Mouse (Mus musculus) cerebellum, postnatal 4 days (tissue): ENCODE measurements around the gene Bcar3.
A peak's percentile ranks its signal among the peaks of the same experiment; 100 is the strongest.

Experiments used
- DNase-seq, 2 experiments: peaks; one replicate each; pipeline ENCODE4 v3.0.0; 2022; ENCODE audit warnings: low spot score in 2 of 2, mixed read lengths in 1 of 2

Gene Bcar3

DNA sequence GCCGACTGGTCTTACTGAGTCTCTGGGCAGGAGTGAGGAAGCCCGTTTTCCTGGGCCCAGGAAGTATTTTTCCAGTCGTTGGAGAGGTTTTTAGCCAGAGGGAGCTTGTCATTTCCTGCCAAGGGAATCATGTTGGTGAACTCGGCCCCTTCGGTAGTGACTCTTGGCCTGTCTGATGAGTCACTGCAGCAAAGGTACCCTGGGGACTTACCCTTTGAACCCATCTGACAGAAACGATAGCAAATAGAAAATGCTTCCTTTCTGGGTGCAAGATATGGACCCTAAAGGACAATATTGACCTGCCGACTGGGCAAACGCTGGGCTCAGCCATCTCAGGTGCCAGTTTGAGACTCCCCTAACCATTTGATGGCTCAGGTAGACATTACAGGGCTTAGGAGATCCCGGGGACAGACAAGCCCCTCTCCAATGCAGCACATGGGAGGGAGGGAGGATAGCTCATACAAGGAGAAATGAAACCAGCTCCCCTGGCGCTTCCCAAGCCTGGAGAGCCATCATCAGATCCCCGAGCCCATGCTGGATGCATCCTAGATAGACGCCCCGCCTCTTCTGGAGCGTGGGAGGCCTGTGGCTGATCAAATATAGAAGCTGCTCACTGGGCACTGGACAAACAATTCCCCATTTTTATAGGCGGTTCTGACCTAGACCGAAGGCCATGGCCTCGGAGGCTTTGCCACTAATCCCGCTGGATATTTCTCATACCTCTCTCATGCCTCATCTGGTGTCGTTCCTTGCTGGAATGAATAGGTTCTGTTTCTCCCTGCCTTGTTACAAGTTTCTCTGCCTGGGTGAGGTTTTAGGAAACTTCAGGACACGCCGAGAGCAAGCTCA lies 188.2 kb downstream of the Bcar3 start:
- no peak for DNase-seq

DNA sequence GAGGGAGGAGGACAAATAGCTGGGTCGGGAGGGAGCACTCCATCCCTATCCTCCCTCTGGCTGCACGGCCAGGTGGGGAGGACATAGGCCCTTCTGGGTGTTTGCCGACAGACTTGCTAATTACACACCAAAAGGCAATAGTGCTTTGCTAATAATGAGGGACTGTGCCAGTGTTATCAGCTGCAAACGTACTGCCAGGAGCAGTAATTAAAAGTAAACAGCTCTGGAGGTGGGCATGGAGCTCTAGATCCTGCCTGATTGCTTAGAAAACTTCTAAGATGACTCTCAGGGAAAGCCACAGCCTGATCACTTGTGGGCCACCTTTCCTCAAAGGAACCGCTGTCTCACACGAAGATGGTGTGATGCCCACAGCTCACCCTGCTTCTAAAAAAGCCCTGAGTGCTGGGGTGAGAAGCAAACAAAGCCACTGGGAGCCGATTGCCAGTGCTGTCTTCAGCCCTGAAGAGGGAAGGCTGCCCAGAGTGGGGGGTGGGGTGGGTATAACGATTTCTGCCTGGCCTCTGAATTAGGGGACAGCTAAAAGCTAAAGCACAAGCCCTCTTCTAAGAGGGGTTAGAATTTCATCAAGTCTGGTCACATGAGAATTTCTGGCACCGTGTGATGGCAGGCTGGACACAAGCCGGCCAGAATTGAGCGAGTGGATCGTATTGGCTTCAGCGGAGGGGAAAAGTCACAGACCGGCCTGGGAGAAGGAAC lies 189.3 kb downstream of the Bcar3 start:
- peak; percentile 26 to 53 for DNase-seq

DNA sequence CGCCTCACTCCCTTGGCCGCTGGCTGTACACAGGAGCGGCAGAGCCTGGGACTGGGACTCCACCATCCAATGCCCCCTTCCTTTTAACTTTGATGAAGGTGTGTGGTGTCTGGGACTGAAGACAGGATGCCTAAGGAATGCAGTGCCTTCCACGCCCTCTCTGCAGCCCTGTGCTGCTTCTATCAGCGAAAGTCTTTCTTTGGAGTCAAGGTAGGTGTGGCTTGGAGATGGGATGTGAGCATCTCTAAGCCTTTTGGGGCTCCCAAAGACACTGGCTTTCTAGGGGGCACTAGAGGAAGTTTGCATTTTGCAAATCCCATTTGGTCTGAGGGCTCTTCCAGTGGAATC lies 189.8 kb downstream of the Bcar3 start:
- DNase-seq, result no peak

DNA sequence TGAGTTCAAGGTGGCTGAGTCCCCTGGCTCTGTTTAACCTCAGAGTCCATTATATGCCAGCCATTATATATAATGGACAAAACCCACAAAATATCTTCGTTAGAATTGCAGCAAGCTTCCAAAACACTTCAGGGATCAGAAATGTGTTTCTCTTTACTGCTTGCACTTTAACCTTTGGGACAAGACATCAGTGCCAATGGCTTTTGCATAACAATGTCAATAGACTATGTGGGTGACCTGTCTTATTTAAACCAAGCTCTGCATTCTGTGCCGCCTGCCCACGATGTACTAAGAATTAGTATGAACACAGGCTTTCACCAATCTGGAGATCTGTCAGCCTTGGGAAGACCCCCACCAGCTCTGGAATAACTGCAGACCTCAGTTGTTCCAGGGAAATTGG lies 190.4 kb downstream of the Bcar3 start:
- DNase-seq, result no peak

DNA sequence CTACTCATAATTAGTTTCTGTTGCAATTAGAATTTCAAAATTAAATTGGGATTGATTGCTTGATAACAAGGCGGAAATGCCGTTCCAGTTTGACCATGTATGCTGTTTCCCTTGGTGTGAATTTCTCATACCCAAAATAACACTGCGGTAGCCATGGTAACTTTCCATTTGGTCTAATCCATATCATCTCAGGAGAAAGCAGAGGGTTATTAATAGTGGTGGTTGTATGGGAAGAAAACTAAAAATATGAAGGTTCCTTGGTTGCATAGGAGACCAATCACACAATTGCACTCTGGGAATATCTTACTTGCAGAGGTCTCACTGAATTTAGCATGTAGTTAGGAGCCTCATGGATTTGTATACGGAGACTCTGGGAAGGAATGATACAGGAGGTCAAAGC lies 191.8 kb downstream of the Bcar3 start:
- no peak for DNase-seq

DNA sequence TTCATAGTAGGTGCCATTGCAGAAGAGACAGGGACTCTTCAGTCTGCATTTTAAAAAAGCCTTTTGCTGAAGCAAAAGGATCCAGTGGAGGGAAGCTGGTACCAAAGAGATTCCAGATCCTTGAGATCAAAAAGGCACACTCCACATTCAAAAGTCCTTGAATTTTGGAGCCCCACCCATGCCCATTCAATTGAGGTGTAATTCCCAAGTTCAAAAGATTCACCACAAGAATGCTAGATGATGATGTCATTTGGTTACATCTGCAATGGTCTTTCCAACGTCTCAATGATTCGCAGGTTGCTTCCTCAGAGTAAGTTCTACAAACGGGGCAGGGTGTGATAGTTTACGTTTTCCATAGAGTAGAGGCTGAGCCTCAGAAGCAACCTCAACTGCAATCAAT lies 192.3 kb downstream of the Bcar3 start:
- DNase-seq, result no peak

DNA sequence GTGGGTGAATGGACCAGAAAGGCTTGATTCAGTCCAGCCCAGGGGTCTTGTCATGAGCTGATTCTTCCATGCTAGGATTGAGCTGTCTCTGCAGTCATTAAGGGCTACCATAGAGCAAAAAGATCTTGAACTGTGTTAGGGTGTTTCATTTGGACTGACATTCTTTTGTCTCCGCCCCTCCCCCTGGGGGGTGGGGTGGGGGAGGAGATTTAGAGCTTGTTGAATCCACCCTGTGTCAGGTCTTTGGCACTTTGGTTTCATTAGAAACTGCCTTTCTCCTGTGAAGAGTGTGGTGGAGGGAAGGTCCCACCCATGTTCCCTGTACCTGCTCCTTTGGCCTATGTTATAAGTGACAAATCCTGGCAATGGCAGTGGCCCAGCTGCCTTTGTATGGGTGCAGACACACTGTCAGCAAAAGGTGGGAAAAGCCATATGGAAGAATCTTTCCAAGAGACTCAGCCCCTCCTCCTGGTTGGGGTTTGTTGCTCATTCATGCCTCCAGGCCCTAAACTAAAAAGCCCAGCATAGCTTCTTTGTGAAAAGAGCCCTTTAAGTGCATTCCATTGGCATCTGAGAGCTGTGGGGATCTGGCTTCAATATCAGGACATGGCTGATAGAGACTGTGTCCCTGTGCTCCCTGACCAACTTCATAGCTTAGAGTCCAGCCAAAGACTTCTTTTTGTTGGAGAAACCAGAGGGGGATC lies 194.3 kb downstream of the Bcar3 start:
- no peak for DNase-seq

DNA sequence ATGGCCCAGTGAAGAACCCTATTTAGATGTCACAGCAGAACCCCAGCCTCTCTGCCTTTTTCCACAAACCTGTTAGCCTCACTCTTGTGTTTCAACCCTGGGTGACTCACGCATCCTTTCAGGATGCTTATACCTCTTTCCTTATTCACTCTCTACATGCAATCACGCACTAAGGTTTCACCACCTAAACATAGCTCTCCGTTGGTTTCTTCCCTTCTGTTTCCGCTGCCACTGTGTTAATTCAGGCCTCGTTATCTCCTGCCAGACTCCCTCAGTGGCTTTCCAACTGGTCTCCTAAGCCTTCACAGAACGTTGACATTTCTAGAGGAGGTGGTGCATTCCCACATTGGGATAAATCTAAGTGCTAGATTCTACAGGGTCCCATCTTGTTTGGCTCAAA lies 196.6 kb downstream of the Bcar3 start:
- DNase-seq, result no peak

DNA sequence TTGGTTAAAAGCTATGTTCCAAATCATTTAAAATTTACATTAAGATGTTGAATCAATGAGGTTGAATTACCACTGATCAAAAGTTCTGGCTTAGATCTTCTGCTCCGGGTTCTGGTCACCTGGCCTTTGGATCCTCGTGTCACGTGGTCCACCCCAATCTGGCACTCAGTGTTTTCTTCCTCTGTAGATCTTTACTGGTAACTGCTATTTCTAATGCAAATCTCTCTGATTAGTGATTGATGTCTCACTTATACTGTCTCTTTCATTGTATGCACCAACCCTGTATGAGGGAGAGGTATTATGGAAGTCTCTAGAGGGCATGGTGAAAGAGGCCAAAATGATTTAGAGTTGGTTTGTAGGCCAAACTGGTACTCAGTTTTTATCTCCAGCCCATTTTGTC lies 198.1 kb downstream of the Bcar3 start:
- no peak for DNase-seq

DNA sequence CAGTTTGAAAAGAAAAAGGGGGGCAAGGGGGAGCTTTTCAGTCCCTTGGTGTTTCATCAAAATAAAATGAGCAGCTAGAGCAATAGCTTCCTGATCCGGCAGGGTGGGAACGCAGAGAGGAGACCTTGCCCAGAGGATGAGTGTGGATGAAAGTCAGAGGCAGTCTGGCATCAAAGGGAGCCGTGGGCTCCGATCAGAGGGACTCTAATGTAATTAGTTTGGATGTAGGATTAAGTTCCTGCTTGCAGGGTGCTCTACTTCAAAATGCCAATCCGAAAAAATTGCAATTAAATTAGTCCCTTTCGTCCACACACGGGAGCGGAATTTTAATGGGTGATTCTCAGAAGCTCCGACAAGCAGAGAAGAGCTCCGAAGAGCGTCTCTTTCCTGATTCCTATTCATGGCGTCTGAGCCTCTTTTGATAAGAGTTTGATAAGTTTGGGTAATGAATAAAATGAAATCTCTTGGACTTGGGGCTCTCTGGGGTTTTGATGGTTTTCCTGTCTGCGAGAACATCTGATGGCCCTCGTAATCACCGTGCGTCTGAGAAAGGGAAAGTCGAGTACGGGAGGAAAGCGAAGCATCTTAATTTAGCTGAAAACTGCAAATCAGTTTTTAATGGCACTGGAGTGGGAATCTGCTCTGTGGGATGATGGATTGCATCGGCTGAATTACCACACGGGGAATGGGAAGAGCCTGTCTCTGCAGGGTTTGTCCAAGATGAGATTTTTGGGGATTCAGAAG lies 199.1 kb downstream of the Bcar3 start:
- no peak for DNase-seq

DNA sequence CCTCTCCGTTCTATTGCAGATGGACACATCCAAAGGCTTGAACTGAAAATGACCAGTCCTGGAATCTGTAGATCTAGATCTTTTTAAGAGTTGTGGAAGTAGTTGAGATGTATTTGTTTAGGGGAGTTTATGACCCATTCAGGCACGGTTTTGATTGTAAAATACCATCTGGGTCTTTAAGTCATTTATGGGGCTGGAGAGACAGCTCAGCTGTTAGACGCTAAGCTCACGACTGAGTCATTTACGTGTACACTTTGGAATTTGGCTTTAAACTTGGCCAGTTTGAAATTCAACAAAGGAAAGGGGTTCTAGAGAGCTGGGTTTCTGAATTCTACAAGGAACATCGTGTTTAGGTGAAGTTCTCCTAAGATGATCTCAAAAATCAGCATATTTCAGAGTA lies 200.8 kb downstream of the Bcar3 start:
- no peak for DNase-seq

DNA sequence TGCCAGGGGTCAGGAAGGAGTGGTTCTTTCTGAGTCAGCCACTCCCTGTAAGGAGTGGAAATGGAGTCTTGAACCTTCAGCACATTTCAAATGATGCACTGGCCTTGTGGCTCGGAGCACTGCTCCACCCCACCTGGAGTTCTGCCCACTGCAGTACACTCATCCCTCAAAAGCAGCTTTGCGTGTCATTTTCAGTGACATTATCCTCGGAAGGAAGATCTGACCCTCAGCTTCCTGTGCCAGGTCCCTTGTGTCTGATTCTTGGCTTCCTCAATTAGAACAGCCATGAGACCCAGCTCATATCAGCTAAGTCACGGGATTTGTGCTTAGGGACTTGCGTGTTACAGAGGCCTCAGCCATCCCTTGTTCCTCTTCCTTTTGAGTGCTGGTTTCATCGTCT lies 203.9 kb downstream of the Bcar3 start:
- no peak for DNase-seq

DNA sequence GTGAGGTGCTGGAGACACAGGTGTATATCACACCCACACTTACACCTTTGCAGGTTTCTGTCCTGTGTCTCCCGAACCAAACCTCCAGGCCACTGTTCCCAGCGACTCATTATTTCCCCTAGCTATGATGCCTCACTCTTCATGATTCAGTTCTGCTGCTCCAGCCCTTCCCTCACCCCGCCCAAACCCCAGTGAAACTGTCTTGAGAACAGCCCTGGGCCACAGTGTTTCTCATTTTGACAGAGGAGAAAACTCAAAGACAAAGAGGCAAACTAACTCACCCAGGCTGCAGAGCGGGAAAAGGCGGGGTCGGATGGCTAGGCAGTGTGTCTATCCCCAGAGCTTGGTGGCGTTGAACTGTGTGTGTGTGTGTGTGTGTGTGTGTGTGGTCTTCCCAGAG lies 204.6 kb downstream of the Bcar3 start:
- DNase-seq, result no peak

DNA sequence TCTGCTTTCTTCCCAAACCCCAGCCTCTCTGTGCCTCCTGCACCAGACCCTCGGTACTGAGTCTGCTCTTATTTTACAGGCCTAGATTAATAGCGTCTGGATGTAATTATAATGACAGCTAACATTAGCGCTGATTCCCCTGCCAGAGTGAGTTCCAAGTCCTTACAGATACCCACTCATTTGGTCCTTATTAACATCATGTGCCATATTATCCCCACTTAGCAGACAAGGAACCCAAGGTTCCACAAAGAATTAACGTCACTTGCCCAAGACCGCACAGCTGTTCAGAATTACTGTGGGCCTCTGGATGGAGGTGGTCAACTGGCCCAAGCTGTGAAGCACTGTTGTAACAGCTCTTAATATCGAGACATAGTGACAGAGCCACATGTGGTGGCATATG lies 205.7 kb downstream of the Bcar3 start:
- no peak for DNase-seq

DNA sequence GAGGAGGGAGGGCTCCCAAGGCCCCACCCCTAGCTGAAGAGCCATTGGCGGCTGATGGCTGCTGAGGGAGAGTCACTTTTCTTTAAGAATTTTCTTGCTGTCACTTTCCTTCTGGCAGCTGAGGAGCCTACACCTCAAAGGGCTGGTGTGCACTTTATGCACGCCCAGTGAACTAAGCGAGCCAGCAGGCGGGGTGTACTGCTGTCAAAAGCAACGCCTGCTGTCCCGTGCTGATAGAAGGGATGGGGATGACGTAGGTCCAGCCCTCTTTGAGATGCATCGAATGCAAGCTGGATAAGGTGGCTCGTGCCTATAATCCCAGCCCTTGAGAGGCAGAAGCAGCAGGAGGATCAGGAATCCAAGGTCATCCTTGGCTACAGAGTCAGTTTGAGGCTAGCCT lies 207.0 kb downstream of the Bcar3 start:
- DNase-seq, result no peak

DNA sequence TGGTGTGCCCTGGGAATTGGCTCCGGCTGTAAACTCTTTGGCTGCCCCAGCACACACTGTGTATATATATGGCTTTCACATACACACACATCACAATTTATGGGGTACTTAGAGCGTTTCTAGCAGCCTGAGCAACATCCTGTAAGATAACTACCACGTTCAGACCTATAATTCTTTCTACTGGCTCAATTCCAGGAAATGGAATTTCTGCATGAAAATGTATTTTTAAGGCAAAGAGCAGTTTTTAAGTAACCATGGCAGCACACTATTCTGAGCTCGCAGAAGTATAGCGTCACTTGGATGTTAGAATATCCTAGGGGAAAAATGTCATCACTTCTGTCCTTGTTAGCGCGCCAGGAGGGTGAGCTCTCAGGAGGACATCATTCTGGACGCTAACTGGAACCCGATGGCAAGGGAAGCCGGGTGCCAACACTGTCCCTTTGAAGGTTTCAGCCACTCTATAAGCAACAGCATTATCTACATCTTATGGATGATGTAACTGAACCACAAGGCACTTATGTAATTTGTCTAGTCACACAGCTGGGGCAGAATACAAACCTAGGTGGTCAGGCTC lies 212.5 kb downstream of the Bcar3 start:
- DNase-seq, result no peak

DNA sequence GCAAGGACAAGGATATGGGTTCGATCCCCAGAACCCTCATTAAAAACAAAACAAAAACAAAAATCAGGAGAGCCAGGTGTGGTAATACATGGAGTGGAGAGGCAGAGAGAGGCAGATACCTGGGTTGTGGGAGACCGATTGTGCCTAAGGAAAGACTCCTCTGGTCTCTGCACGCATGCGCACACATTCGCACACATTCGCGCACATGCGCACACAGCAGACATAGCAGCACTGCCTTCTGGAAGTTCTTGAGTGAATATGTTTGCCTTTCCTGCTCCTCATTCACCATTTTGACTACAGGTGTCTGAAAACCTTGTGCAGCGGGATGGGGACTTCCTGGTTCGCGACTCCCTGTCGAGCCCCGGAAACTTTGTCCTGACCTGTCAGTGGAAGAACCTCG lies 213.9 kb downstream of the Bcar3 start:
- no peak for DNase-seq

DNA sequence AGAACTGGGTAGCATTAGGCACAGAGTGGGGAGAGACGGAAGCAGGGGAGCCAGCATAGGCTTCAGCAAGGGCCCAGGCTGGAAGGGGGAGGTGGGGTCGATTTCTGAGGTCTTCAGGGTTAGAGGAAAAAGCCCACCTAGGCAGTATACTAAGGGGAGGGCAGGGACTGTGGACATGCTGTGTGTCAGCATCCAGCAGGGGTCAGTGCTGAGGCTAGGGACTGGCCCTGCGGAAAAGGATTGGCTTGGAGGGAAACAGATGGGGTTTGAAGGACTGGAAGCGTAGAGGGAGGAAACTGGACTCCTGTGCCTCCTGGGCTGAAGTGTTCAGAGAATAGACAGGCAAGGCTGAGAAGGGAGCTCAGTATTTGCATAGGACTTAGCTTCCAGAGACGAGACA lies 215.1 kb downstream of the Bcar3 start:
- DNase-seq, result peak; percentile 38 to 63

DNA sequence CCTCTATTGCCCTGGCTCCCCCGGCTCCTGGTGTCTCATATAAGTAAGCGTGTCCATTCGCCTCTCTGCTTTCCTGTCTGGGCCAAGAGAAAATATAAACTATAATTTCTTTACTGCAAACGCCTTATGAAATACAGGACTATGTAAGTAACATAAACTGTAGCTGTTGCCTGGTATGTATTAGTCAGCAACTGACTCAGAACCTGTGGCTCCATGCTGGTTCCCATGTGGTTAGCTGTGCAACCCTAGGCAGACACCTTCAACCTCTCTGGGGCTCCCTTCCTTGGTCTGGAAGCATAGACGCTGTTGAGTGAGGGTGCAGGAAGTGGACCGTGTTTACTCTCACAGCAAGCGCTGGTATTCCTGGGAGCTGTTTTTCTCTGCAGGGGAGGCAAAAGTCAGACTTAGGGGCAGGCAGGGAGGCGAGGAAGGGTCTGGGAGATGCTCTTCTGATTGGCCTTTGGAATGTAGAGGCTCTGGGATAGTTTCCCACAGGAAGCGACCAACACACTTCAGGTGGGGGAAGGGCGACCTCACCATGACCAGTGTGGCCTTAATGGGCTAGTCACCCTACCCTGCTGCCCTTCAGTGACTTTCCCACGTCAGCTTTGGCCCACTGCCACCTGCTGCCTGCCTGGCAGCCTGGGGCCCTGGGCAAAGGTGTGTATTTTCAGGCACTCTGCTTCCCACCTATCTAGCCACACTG lies 215.8 kb downstream of the Bcar3 start:
- no peak for DNase-seq

DNA sequence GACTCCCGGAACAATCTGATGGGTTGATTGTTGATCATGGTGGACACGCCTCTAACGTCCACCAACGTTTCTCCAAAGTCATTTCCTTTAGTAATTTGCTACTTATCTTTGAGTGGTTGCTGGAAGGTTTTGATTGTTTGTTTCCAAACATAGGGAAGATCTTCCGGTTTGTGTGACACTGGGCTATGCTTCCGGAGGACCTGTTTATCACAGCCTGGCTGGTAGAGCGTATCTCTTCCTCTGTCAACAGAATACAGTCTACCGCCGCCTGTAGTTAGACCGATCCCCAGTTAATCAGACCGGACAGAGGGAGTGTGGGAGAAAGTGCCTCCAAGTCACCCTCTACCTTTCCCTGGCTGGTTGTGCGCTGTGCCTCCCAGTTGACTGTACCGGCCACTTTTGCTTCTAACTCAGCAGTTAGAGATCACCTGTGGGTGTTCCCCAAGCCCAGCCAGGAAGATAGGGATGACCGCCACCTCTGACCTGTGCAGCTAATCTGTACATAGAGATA lies 216.4 kb downstream of the Bcar3 start:
- no peak for DNase-seq

DNA sequence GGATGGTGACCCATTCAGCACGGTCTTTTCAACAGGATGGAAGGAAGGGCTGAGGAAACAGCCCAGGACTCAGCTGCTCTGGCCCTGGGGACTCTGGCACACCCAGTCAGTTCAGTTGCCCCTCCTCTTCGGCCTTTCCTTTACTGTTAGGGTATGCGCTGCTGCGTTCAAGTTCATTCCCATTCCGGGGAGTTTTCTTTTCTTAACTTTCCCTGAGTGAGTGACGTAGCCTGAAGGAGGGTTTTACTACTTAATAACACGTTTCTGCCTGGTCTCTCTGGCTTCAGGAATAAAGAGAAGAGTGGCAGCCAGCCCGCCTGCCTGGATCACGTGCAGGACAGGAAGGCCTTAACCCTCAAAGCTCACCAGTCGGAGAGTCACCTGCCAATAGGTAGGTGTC lies 217.0 kb downstream of the Bcar3 start:
- no peak for DNase-seq
